Mouse (Mus musculus): Measurements from ENCODE around the gene Nin.

The Nin gene

GRCm38 (mm10) chr12:70136185-70136756 lies 22.8 kb upstream of the Nin start:
- TF ChIP-seq GATA4 (IDR thresholded peaks at IDR 0.05; ENCODE audit: insufficient replicate concordance, low read length), result no peak

DNA sequence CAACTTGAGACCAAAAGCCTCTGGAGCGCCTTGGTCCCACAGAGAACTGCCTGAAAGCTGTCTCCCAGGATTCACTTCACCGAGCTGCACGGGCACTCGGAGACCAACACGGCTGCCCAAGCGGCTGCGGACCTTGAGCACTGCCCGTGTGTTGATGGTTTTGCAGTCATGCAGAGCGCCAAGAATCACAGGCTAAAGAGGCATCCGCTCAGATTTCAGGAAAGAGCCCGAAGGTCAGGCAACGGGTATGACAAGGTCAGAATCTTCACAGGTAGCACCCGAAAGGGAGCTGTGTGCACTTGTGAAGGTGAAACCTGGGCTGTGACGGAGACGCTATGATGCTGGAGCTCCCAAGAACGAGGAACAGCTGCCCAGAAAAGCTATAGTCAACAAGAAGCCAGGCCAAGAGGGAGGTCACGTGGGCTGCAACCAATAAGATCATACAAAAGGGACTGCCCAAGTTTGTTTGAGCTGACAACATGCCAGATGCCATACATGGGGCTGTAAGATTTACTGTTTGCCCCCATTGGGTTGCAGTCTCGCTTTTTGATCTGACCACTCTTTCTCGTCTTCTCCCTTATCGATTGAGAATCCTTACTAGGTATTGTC lies 21.2 kb upstream of the Nin start:
- TF ChIP-seq GATA4 (IDR thresholded peaks at IDR 0.05; ENCODE audit: insufficient replicate concordance, low read length), result no peak

DNA sequence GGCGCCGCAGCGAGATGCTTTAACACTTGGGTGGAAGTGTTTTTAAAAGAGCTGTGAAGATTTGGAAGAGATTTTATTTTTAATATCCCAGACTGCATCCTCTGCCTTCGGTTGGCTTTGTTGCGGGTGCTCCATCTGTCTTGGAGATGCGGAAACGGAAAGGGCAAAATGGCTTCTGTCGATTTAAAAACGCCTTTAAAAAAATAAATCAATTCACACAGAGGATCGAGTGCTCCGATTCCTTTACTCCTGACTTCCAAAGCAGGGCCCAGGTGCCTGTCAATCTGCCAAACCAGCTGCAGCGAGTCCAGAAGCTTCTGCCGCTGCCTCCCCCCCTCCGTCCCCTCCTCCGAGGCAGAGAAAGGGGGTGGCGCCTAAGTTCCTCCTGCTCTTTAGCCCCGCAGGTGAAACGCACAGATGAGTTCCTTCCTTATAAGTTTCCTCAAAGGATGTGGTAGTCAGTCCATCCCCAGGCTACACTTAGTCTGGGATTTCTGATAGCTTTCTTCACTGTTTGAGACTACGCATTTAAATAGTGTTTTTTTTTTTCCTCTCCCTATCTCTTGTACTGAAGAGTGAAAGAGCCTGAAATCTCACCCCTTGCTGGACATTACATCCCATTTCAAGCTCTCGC lies 17.6 kb upstream of the Nin start:
- no peak for TF ChIP-seq GATA4 (IDR thresholded peaks at IDR 0.05; ENCODE audit: insufficient replicate concordance, low read length)

GRCm38 (mm10) chr12:70129105-70129504 lies 15.6 kb upstream of the Nin start:
- TF ChIP-seq GATA4 (IDR thresholded peaks at IDR 0.05; ENCODE audit: insufficient replicate concordance, low read length), result no peak

GRCm38 (mm10) chr12:70126626-70127025 lies 13.1 kb upstream of the Nin start:
- no peak for TF ChIP-seq GATA4 (IDR thresholded peaks at IDR 0.05; ENCODE audit: insufficient replicate concordance, low read length)

DNA sequence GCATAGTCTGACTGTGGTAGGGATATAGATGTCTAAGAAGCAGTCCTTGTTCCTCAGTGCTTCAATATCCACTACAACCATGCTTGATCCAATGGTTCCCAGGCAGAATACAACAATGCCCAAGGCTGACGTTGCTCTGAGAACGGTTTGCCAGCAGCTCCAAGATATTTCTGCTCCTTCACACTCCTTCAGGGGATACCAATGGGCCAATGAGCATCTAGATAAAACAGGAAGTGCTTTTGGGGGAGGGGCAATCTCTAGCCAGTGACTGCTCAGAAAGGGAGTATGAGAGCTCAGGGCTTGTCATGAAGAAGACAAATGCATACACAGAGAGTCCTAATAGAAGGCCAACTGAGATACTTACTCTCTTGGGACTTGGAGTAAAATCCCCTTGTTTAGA lies 6.0 kb upstream of the Nin start:
- no peak for TF ChIP-seq GATA4 (IDR thresholded peaks at IDR 0.05; ENCODE audit: insufficient replicate concordance, low read length)

DNA sequence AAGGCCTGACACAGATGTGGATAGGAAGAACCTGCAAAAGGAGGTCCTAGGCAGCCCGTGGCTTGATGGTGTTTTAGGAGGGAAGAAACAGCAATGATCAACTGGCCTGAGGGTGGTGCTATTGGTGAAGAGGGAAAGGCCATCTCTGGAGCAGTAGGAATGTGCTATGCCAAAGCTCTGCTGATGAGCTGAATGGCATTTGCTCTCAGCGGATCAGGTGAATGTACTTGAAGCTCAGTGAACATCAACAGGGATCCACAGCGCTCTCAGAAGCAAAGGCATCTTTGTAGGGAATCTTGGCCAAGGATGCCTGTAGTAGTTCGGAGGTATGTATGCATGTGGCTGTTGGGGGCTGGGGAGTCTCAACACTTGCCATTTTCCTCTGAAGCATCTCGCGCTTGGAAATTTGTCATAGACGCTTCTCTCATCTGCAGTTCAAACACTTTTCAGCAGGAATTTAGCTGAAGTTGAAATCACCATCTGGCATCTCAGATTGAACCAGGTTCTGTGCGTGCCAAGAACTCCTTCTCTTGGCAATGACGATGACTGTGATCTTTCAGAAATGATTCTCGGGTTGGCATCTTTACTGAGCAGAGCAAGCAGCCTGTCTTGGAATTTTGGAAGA lies 5.3 kb upstream of the Nin start:
- TF ChIP-seq GATA4 (IDR thresholded peaks at IDR 0.05; ENCODE audit: insufficient replicate concordance, low read length), result no peak

DNA sequence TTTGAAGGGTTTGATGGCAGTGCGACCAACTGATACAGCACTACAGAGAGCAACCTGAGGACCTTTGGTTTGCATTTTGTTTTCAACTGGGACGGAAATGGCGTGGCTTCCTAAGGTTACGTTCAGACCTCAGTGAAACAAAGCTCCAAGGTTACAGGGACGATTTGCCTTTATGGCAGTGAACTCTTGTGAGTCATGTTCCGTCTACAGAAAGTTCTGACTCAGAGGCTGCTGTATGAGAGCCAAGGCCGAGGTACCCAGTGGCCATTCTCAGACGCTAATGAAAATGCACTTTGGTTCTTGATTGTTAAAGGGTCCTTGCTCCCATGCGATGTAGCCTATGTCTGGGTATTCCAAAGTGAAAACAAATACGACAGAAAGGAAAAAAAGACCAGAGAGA lies 3.6 kb upstream of the Nin start:
- TF ChIP-seq GATA4 (IDR thresholded peaks at IDR 0.05; ENCODE audit: insufficient replicate concordance, low read length), result no peak

GRCm38 (mm10) chr12:70112090-70112383 lies 1.5 kb downstream of the Nin start:
- TF ChIP-seq GATA4 (IDR thresholded peaks at IDR 0.05; ENCODE audit: insufficient replicate concordance, low read length), result no peak

DNA sequence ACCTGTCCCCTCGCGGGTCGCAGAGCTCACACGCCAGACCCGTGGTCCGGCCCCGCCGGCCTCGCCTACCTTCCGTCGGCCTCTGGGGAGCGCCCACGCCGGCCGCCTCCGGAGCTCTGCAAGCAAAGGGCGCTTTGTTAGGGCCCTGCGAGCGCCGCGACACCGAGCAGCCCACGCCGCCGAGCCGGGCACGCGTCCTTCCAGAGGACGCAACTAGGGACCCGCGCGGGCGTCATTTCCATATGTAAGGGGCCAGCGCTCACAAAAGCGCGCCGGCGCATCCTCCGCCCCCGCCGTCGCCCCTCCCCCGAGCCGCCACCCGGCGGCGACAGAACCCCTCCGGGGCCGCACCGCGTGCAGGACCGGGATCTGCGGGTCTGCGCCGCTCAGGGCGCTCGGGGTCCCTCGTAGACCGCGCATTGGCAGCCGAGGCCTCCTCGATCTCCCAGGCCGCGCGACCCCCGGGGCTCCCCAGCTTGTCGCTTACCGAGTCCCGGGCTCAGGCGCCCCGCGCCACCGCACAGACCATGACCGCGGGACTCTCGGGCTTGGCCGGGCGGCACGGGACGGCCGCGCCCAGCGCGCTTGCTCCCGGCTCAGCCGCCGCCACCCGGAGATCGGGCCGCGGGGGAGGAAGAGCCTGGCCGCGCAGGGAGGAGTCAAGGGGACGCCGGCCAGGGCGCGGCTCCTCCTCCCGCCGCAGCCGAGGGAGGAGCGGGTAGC lies 2.0 kb downstream of the Nin start:
- no peak for TF ChIP-seq GATA4 (IDR thresholded peaks at IDR 0.05; ENCODE audit: insufficient replicate concordance, low read length)

GRCm38 (mm10) chr12:70111117-70111366 lies 2.5 kb downstream of the Nin start:
- no peak for TF ChIP-seq GATA4 (IDR thresholded peaks at IDR 0.05; ENCODE audit: insufficient replicate concordance, low read length)

DNA sequence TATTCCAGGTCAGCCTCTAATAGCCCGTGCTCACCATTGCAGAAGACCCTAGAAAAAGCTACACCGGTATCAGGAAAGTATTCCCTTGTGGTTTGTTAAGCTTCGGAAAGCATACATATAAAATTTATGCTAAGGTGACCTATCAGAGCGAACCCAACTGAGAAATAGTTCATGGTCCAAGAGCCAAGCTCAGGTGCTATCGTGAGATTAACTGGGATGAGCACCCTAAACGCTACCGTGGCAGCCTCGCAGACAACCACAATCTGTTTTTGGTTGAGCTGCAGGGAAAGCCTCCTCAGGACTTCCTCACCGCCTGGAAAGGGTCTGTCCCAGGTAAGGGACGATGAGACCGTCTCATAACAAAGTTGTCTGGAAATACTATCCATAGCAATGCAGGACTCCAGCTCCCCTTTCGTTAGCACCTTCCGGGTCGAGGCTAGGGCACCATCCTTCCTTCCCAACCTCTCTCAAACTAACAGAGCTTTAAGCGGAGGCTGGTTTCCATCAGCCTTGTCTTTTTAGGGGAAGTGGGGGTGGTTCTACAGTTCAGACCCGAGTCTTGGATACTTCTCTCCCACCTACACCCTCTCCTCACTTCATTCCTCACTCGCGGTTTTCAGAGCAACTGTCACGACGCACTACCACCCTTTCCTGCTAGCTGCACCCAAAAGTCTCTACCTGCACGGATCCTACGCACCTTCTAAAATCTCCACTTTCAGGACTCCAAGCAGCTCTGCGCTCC lies 3.0 kb downstream of the Nin start:
- TF ChIP-seq GATA4 (IDR thresholded peaks at IDR 0.05; ENCODE audit: insufficient replicate concordance, low read length), result no peak

DNA sequence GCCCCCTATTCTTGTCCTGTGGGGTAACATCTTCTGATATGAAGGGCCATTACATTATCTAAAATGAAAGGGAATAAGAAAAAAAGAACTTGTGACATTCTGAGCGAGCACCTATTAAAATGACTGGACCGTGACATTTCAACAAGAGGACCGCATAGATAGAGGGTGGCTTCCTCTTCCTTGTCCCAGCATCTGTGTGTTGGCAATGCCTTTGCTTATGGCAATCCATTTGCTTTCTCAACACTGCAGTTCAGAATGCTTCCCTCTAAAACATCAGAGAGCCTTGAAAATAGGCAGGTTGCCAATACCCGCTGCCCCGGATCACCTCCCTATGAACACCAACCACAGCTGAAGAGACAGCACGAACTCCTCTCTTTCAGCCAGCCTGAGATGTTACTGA lies 3.6 kb downstream of the Nin start:
- no peak for TF ChIP-seq GATA4 (IDR thresholded peaks at IDR 0.05; ENCODE audit: insufficient replicate concordance, low read length)

GRCm38 (mm10) chr12:70108104-70108503 lies 5.4 kb downstream of the Nin start:
- TF ChIP-seq GATA4 (IDR thresholded peaks at IDR 0.05; ENCODE audit: insufficient replicate concordance, low read length), result no peak

GRCm38 (mm10) chr12:70106508-70106907 lies 7.0 kb downstream of the Nin start:
- no peak for TF ChIP-seq GATA4 (IDR thresholded peaks at IDR 0.05; ENCODE audit: insufficient replicate concordance, low read length)

All from liver, adult (tissue).